Mouse (Mus musculus): ENCODE data around the gene Idh2. TPM values are rescaled to one million over a fixed set of nuclear protein-coding genes. Genes with fewer than 3 reads are reported as not detected.

Gene Idh2
- polyA plus RNA-seq (2012; rRNA removed): 128 and 134 TPM in 2 replicates

GRCm38 (mm10) chr7:80115224-80115590 lies at the start of gene Idh2:
Gene Idh2 (minus strand): TSS chr7:80115392.

Other genes starting within 250 kb of the Idh2 start
- gene Ap3s2, start 194.7 kb downstream of the Idh2 start, polyA plus RNA-seq (2012; rRNA removed): 11.7 and 11.9 TPM in 2 replicates
- gene Arpin, start 180.0 kb downstream of the Idh2 start, polyA plus RNA-seq (2012; rRNA removed): 21.7 and 22.6 TPM in 2 replicates
- 62.4 and 62.9 TPM in 2 replicates for gene Zfp710, start 90.6 kb downstream of the Idh2 start, polyA plus RNA-seq (2012; rRNA removed)
- gene Sema4b, start 71.4 kb upstream of the Idh2 start, polyA plus RNA-seq (2012; rRNA removed): 61.9 and 68.4 TPM in 2 replicates
- gene Cib1, start 117.4 kb upstream of the Idh2 start, polyA plus RNA-seq (2012; rRNA removed): 415 and 484 TPM in 2 replicates
- 5.0 and 5.1 TPM in 2 replicates for gene Gdpgp1, start 117.5 kb upstream of the Idh2 start, polyA plus RNA-seq (2012; rRNA removed)
- gene Ttll13, start 131.0 kb upstream of the Idh2 start, polyA plus RNA-seq (2012; rRNA removed): 0.19 and 0.22 TPM in 2 replicates
- 18.6 and 21.8 TPM in 2 replicates for gene Ngrn, start 145.8 kb upstream of the Idh2 start, polyA plus RNA-seq (2012; rRNA removed)
- gene Vps33b, start 154.3 kb upstream of the Idh2 start, polyA plus RNA-seq (2012; rRNA removed): 11.4 and 12.8 TPM in 2 replicates
- gene Prc1, start 179.1 kb upstream of the Idh2 start, polyA plus RNA-seq (2012; rRNA removed): 8.2 and 13.2 TPM in 2 replicates
- gene Rccd1, start 209.1 kb upstream of the Idh2 start, polyA plus RNA-seq (2012; rRNA removed): 9.6 and 12.5 TPM in 2 replicates
- gene Unc45a, start 225.6 kb upstream of the Idh2 start, polyA plus RNA-seq (2012; rRNA removed): 117 and 118 TPM in 2 replicates
- 55.4 and 61.7 TPM in 2 replicates for gene Hddc3, start 227.7 kb upstream of the Idh2 start, polyA plus RNA-seq (2012; rRNA removed)